Mouse (Mus musculus): Measurements from ENCODE around the gene Gm5901. TPM values are rescaled to one million over a fixed set of nuclear protein-coding genes. Genes with fewer than 3 reads are reported as not detected.
"Not testable (repeated sequence)": the region's sequence is repeated elsewhere in the genome, so short reads cannot be mapped to it uniquely, and the experiment has no call there.

The Gm5901 gene
- polyA plus RNA-seq (2012), result not detected in 2 replicates

- no peaks in the 10 kb centered on the region for H3K9me3 ChIP-seq (ENCODE audit: control insufficient read depth, low read length)
- no peak within 1 kb of the TSS for H3K4me3 ChIP-seq (replicated peaks)
- H3K4me1 ChIP-seq (ENCODE audit: control insufficient read depth), result no peaks in the 10 kb centered on the region; the same call in 1 of the 2 replicates
- TF ChIP-seq GATA1 (IDR thresholded peaks at IDR 0.05; ENCODE audit: low read length), result no peak
- no peak for TF ChIP-seq TAL1 (IDR thresholded peaks at IDR 0.05; ENCODE audit: low read length)
- H3K36me3 ChIP-seq (ENCODE audit: control insufficient read depth), result peaks cover 32% of the 10 kb centered on the region
- no peaks in the 10 kb centered on the region for H3K27me3 ChIP-seq (ENCODE audit: control insufficient read depth)
Measured at GRCm38 (mm10) chr7:105374866-105375265, at the start of gene Gm5901. TSS of gene Gm5901 (plus strand) at chr7:105375038.

GRCm38 (mm10) chr7:105325302-105325701 is 49.5 kb upstream of the Gm5901 start:
- H3K4me3 ChIP-seq (replicated peaks), result no peak overlapping the region
- H3K27me3 ChIP-seq (ENCODE audit: control insufficient read depth), result no peaks in the 10 kb centered on the region
- no peaks in the 10 kb centered on the region for H3K36me3 ChIP-seq (ENCODE audit: control insufficient read depth)
- TF ChIP-seq TAL1 (IDR thresholded peaks at IDR 0.05; ENCODE audit: low read length) (no peak), GATA1 (IDR thresholded peaks at IDR 0.05; ENCODE audit: low read length) (no peak)
- H3K4me1 ChIP-seq (ENCODE audit: control insufficient read depth), result no peaks in the 10 kb centered on the region
- H3K9me3 ChIP-seq (ENCODE audit: control insufficient read depth, low read length), result no peaks in the 10 kb centered on the region

GRCm38 (mm10) chr7:105334004-105334403 is 40.8 kb upstream of the Gm5901 start, which contains the start of gene Olfr690:
TSS of gene Olfr690 (minus strand) at chr7:105334104.
- Histone ChIP-seq H3K36me3 (ENCODE audit: control insufficient read depth) (no peaks in the 10 kb centered on the region), H3K4me3 (replicated peaks) (no peak within 1 kb of the TSS), H3K27me3 (ENCODE audit: control insufficient read depth) (no peaks in the 10 kb centered on the region), H3K4me1 (ENCODE audit: control insufficient read depth) (no peaks in the 10 kb centered on the region), H3K9me3 (ENCODE audit: control insufficient read depth, low read length) (peaks cover 4% of the 10 kb centered on the region; the same call in 1 of the 2 replicates)
- no peak for TF ChIP-seq TAL1 (IDR thresholded peaks at IDR 0.05; ENCODE audit: low read length)
- TF ChIP-seq GATA1 (IDR thresholded peaks at IDR 0.05; ENCODE audit: low read length), result no peak

- Histone ChIP-seq H3K36me3 (ENCODE audit: control insufficient read depth) (no peaks in the 10 kb centered on the region), H3K4me1 (ENCODE audit: control insufficient read depth) (no peaks in the 10 kb centered on the region), H3K27me3 (ENCODE audit: control insufficient read depth) (no peaks in the 10 kb centered on the region), H3K4me3 (replicated peaks) (no peak within 1 kb of the TSS), H3K9me3 (ENCODE audit: control insufficient read depth, low read length) (no peaks in the 10 kb centered on the region)
- no peak for TF ChIP-seq GATA1 (IDR thresholded peaks at IDR 0.05; ENCODE audit: low read length)
- TF ChIP-seq TAL1 (IDR thresholded peaks at IDR 0.05; ENCODE audit: low read length), result no peak
Measured at GRCm38 (mm10) chr7:105342170-105342569, 32.7 kb upstream of the Gm5901 start, which contains the start of gene Olfr691. TSS of gene Olfr691 (minus strand) at chr7:105342270.

- no peak for TF ChIP-seq GATA1 (IDR thresholded peaks at IDR 0.05; ENCODE audit: low read length)
- no peak for TF ChIP-seq TAL1 (IDR thresholded peaks at IDR 0.05; ENCODE audit: low read length)
- H3K36me3 ChIP-seq (ENCODE audit: control insufficient read depth), result no peaks in the 10 kb centered on the region
- no peaks in the 10 kb centered on the region for H3K9me3 ChIP-seq (ENCODE audit: control insufficient read depth, low read length)
- H3K4me3 ChIP-seq (replicated peaks), result no peak overlapping the region
- H3K4me1 ChIP-seq (ENCODE audit: control insufficient read depth), result no peaks in the 10 kb centered on the region
- no peaks in the 10 kb centered on the region for H3K27me3 ChIP-seq (ENCODE audit: control insufficient read depth)
Measured at GRCm38 (mm10) chr7:105342752-105343151, 32.1 kb upstream of the Gm5901 start.

- H3K36me3 ChIP-seq (ENCODE audit: control insufficient read depth); H3K27me3 ChIP-seq (ENCODE audit: control insufficient read depth); H3K9me3 ChIP-seq (ENCODE audit: control insufficient read depth, low read length); H3K4me3 ChIP-seq (replicated peaks); H3K4me1 ChIP-seq (ENCODE audit: control insufficient read depth): not testable (repeated sequence)
Measured at GRCm38 (mm10) chr7:105356064-105356463, 18.8 kb upstream of the Gm5901 start.

- H3K27me3 ChIP-seq (ENCODE audit: control insufficient read depth); H3K9me3 ChIP-seq (ENCODE audit: control insufficient read depth, low read length); H3K4me3 ChIP-seq (replicated peaks); H3K36me3 ChIP-seq (ENCODE audit: control insufficient read depth); H3K4me1 ChIP-seq (ENCODE audit: control insufficient read depth): not testable (repeated sequence)
Measured at GRCm38 (mm10) chr7:105356487-105356886, 18.4 kb upstream of the Gm5901 start.

GRCm38 (mm10) chr7:105361713-105362112 is 13.1 kb upstream of the Gm5901 start:
- TF ChIP-seq TAL1 (IDR thresholded peaks at IDR 0.05; ENCODE audit: low read length) (no peak), GATA1 (IDR thresholded peaks at IDR 0.05; ENCODE audit: low read length) (no peak)
- Histone ChIP-seq H3K9me3 (ENCODE audit: control insufficient read depth, low read length) (no peaks in the 10 kb centered on the region), H3K27me3 (ENCODE audit: control insufficient read depth) (no peaks in the 10 kb centered on the region), H3K4me1 (ENCODE audit: control insufficient read depth) (no peaks in the 10 kb centered on the region), H3K4me3 (replicated peaks) (no peak overlapping the region), H3K36me3 (ENCODE audit: control insufficient read depth) (no peaks in the 10 kb centered on the region)

- no peaks in the 10 kb centered on the region for H3K27me3 ChIP-seq (ENCODE audit: control insufficient read depth)
- no peaks in the 10 kb centered on the region for H3K9me3 ChIP-seq (ENCODE audit: control insufficient read depth, low read length)
- no peak overlapping the region for H3K4me3 ChIP-seq (replicated peaks)
- no peak for TF ChIP-seq TAL1 (IDR thresholded peaks at IDR 0.05; ENCODE audit: low read length)
- TF ChIP-seq GATA1 (IDR thresholded peaks at IDR 0.05; ENCODE audit: low read length), result no peak
- no peaks in the 10 kb centered on the region for H3K36me3 ChIP-seq (ENCODE audit: control insufficient read depth)
- no peaks in the 10 kb centered on the region for H3K4me1 ChIP-seq (ENCODE audit: control insufficient read depth)
Measured at GRCm38 (mm10) chr7:105367268-105367667, 7.6 kb upstream of the Gm5901 start.

GRCm38 (mm10) chr7:105367930-105368329 is 6.9 kb upstream of the Gm5901 start, which contains the start of gene Olfr692:
TSS of gene Olfr692 (plus strand) at chr7:105368230.
- Histone ChIP-seq H3K4me1 (ENCODE audit: control insufficient read depth) (no peaks in the 10 kb centered on the region), H3K36me3 (ENCODE audit: control insufficient read depth) (no peaks in the 10 kb centered on the region), H3K27me3 (ENCODE audit: control insufficient read depth) (no peaks in the 10 kb centered on the region), H3K4me3 (replicated peaks) (no peak within 1 kb of the TSS), H3K9me3 (ENCODE audit: control insufficient read depth, low read length) (no peaks in the 10 kb centered on the region)
- TF ChIP-seq GATA1 (IDR thresholded peaks at IDR 0.05; ENCODE audit: low read length) (no peak), TAL1 (IDR thresholded peaks at IDR 0.05; ENCODE audit: low read length) (no peak)

Data from erythroblast, embryonic 14.5 days (primary cell).